Mouse (Mus musculus): ENCODE data around the gene Ednra. TPM values are rescaled to one million over a fixed set of nuclear protein-coding genes. Genes with fewer than 3 reads are reported as not detected.

Ednra gene
- polyA plus RNA-seq, 1 experiment from 2014 or later: 8.6 TPM

GRCm38 (mm10) chr8:77670612-77671363 is 53.5 kb downstream of the Ednra start:
- 89% methylated on average over 4 of the region's 4 CpGs for WGBS
- H3K36me3 ChIP-seq (replicated peaks; ENCODE audit: control insufficient read depth, insufficient read depth): no peaks in the 10 kb centered on the region
- H3K4me1 ChIP-seq (replicated peaks; ENCODE audit: control insufficient read depth, insufficient read depth, low read length): no peaks in the 10 kb centered on the region
- no peak overlapping the region for H3K27ac ChIP-seq
- H3K9ac ChIP-seq: no peak overlapping the region
- DNase-seq (ENCODE audit: low spot score): no peak
- H3K4me2 ChIP-seq (replicated peaks): no peak overlapping the region
- H3K9me3 ChIP-seq (ENCODE audit: control insufficient read depth, low read length): no peaks in the 10 kb centered on the region
- H3K27me3 ChIP-seq (ENCODE audit: control insufficient read depth, insufficient read depth, low read length): no peaks in the 10 kb centered on the region
- H3K4me3 ChIP-seq (replicated peaks; ENCODE audit: low read length): no peak overlapping the region
- ATAC-seq (ENCODE audit: low FRiP score): no peak

GRCm38 (mm10) chr8:77667916-77668315 is 56.3 kb downstream of the Ednra start:
- ATAC-seq (ENCODE audit: low FRiP score): no peak
- Histone ChIP-seq H3K4me1 (replicated peaks; ENCODE audit: control insufficient read depth, insufficient read depth, low read length) (no peaks in the 10 kb centered on the region), H3K4me2 (replicated peaks) (no peak overlapping the region), H3K4me3 (replicated peaks; ENCODE audit: low read length) (no peak overlapping the region), H3K27ac (no peak overlapping the region), H3K9ac (no peak overlapping the region), H3K36me3 (replicated peaks; ENCODE audit: control insufficient read depth, insufficient read depth) (no peaks in the 10 kb centered on the region), H3K27me3 (ENCODE audit: control insufficient read depth, insufficient read depth, low read length) (no peaks in the 10 kb centered on the region), H3K9me3 (ENCODE audit: control insufficient read depth, low read length) (no peaks in the 10 kb centered on the region)
- WGBS: 95% methylated on average over 5 of the region's 5 CpGs
- no peak for DNase-seq (ENCODE audit: low spot score)

- no peak for DNase-seq (ENCODE audit: low spot score)
- H3K4me2 ChIP-seq (replicated peaks): no peak overlapping the region
- H3K36me3 ChIP-seq (replicated peaks; ENCODE audit: control insufficient read depth, insufficient read depth): no peaks in the 10 kb centered on the region
- ATAC-seq (ENCODE audit: low FRiP score): no peak
- 95% methylated on average over 13 of the region's 13 CpGs for WGBS
- H3K9me3 ChIP-seq (ENCODE audit: control insufficient read depth, low read length): no peaks in the 10 kb centered on the region
- H3K4me1 ChIP-seq (replicated peaks; ENCODE audit: control insufficient read depth, insufficient read depth, low read length): no peaks in the 10 kb centered on the region
- H3K9ac ChIP-seq: no peak overlapping the region
- no peak overlapping the region for H3K27ac ChIP-seq
- H3K27me3 ChIP-seq (ENCODE audit: control insufficient read depth, insufficient read depth, low read length): no peaks in the 10 kb centered on the region
- no peak overlapping the region for H3K4me3 ChIP-seq (replicated peaks; ENCODE audit: low read length)
Measured at GRCm38 (mm10) chr8:77664901-77665300, 59.4 kb downstream of the Ednra start.

- WGBS: 84% methylated on average over 4 of the region's 4 CpGs
- Histone ChIP-seq H3K36me3 (replicated peaks; ENCODE audit: control insufficient read depth, insufficient read depth) (no peaks in the 10 kb centered on the region), H3K4me3 (replicated peaks; ENCODE audit: low read length) (no peak overlapping the region), H3K4me1 (replicated peaks; ENCODE audit: control insufficient read depth, insufficient read depth, low read length) (no peaks in the 10 kb centered on the region), H3K27me3 (ENCODE audit: control insufficient read depth, insufficient read depth, low read length) (no peaks in the 10 kb centered on the region), H3K9me3 (ENCODE audit: control insufficient read depth, low read length) (no peaks in the 10 kb centered on the region), H3K27ac (no peak overlapping the region), H3K4me2 (replicated peaks) (no peak overlapping the region), H3K9ac (no peak overlapping the region)
- ATAC-seq (ENCODE audit: low FRiP score) (no peak), DNase-seq (ENCODE audit: low spot score) (no peak)
Measured at GRCm38 (mm10) chr8:77659534-77660080, 64.7 kb downstream of the Ednra start.

- no peak for DNase-seq (ENCODE audit: low spot score)
- 84% methylated on average over 3 of the region's 3 CpGs for WGBS
- Histone ChIP-seq H3K27ac (no peak overlapping the region), H3K4me2 (replicated peaks) (no peak overlapping the region), H3K4me1 (replicated peaks; ENCODE audit: control insufficient read depth, insufficient read depth, low read length) (no peaks in the 10 kb centered on the region), H3K4me3 (replicated peaks; ENCODE audit: low read length) (no peak overlapping the region), H3K36me3 (replicated peaks; ENCODE audit: control insufficient read depth, insufficient read depth) (no peaks in the 10 kb centered on the region), H3K9ac (no peak overlapping the region), H3K9me3 (ENCODE audit: control insufficient read depth, low read length) (no peaks in the 10 kb centered on the region), H3K27me3 (ENCODE audit: control insufficient read depth, insufficient read depth, low read length) (no peaks in the 10 kb centered on the region)
- ATAC-seq (ENCODE audit: low FRiP score): no peak
Measured at GRCm38 (mm10) chr8:77658356-77658755, 65.9 kb downstream of the Ednra start.

GRCm38 (mm10) chr8:77650646-77651190 is 73.5 kb downstream of the Ednra start:
- no peaks in the 10 kb centered on the region for H3K9me3 ChIP-seq (ENCODE audit: control insufficient read depth, low read length)
- no peaks in the 10 kb centered on the region for H3K36me3 ChIP-seq (replicated peaks; ENCODE audit: control insufficient read depth, insufficient read depth)
- WGBS: 64% methylated on average over 1 of the region's 1 CpGs
- no peak overlapping the region for H3K4me3 ChIP-seq (replicated peaks; ENCODE audit: low read length)
- no peak overlapping the region for H3K27ac ChIP-seq
- H3K27me3 ChIP-seq (ENCODE audit: control insufficient read depth, insufficient read depth, low read length): no peaks in the 10 kb centered on the region
- H3K4me2 ChIP-seq (replicated peaks): no peak overlapping the region
- H3K4me1 ChIP-seq (replicated peaks; ENCODE audit: control insufficient read depth, insufficient read depth, low read length): no peaks in the 10 kb centered on the region
- no peak overlapping the region for H3K9ac ChIP-seq
- ATAC-seq (ENCODE audit: low FRiP score) (no peak), DNase-seq (ENCODE audit: low spot score) (no peak)

GRCm38 (mm10) chr8:77640093-77640839 is 84.0 kb downstream of the Ednra start:
- H3K4me1 ChIP-seq (replicated peaks; ENCODE audit: control insufficient read depth, insufficient read depth, low read length): no peaks in the 10 kb centered on the region
- no peak overlapping the region for H3K27ac ChIP-seq
- no peaks in the 10 kb centered on the region for H3K9me3 ChIP-seq (ENCODE audit: control insufficient read depth, low read length)
- no peak for DNase-seq (ENCODE audit: low spot score)
- no peak overlapping the region for H3K9ac ChIP-seq
- no peaks in the 10 kb centered on the region for H3K36me3 ChIP-seq (replicated peaks; ENCODE audit: control insufficient read depth, insufficient read depth)
- H3K4me2 ChIP-seq (replicated peaks): no peak overlapping the region
- no peaks in the 10 kb centered on the region for H3K27me3 ChIP-seq (ENCODE audit: control insufficient read depth, insufficient read depth, low read length)
- no peak for ATAC-seq (ENCODE audit: low FRiP score)
- no peak overlapping the region for H3K4me3 ChIP-seq (replicated peaks; ENCODE audit: low read length)
- 61% methylated on average over 5 of the region's 5 CpGs for WGBS

- DNase-seq (ENCODE audit: low spot score) (no peak), ATAC-seq (ENCODE audit: low FRiP score) (no peak)
- Histone ChIP-seq H3K9ac (no peak overlapping the region), H3K4me3 (replicated peaks; ENCODE audit: low read length) (no peak overlapping the region), H3K36me3 (replicated peaks; ENCODE audit: control insufficient read depth, insufficient read depth) (no peaks in the 10 kb centered on the region), H3K27me3 (ENCODE audit: control insufficient read depth, insufficient read depth, low read length) (no peaks in the 10 kb centered on the region), H3K27ac (no peak overlapping the region), H3K4me2 (replicated peaks) (no peak overlapping the region), H3K4me1 (replicated peaks; ENCODE audit: control insufficient read depth, insufficient read depth, low read length) (no peaks in the 10 kb centered on the region), H3K9me3 (ENCODE audit: control insufficient read depth, low read length) (no peaks in the 10 kb centered on the region)
- WGBS: 93% methylated on average over 3 of the region's 3 CpGs
Measured at GRCm38 (mm10) chr8:77637593-77637992, 86.7 kb downstream of the Ednra start.

- H3K36me3 ChIP-seq (replicated peaks; ENCODE audit: control insufficient read depth, insufficient read depth): no peaks in the 10 kb centered on the region
- H3K4me3 ChIP-seq (replicated peaks; ENCODE audit: low read length): no peak overlapping the region
- 84% methylated on average over 5 of the region's 5 CpGs for WGBS
Measured at GRCm38 (mm10) chr8:77634035-77634434, 90.2 kb downstream of the Ednra start.

More at GRCm38 (mm10) chr8:77634035-77634434, 90.2 kb downstream of the Ednra start:
- Histone ChIP-seq H3K9me3 (ENCODE audit: control insufficient read depth, low read length) (no peaks in the 10 kb centered on the region), H3K27me3 (ENCODE audit: control insufficient read depth, insufficient read depth, low read length) (no peaks in the 10 kb centered on the region), H3K4me1 (replicated peaks; ENCODE audit: control insufficient read depth, insufficient read depth, low read length) (no peaks in the 10 kb centered on the region), H3K9ac (no peak overlapping the region), H3K27ac (no peak overlapping the region), H3K4me2 (replicated peaks) (no peak overlapping the region)
- DNase-seq (ENCODE audit: low spot score): no peak
- no peak for ATAC-seq (ENCODE audit: low FRiP score)
